In the genomic region with DNA sequence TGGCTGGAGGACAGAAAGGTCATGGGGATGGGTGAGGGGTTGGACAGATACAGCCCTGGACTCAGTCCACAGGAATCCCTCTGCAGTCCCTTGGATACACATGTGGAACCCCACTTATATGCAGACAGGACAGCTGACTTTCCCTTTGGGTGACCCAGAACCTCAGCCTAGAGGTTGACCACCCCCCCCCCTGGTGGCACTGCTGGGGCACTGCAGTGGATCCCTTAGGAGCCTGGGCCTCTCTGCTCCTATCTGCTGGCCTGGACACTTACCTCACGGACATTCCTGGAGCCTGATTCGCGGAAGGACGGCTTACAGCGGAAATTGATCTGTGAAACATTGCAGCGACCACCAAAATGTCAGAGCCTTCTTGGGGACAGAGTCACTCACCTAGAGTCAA, we compare ENCODE assay signal across 15 mouse cellular contexts. TPM values are rescaled to one million over a fixed set of nuclear protein-coding genes. Genes with fewer than 3 reads are reported as not detected.
DNase-seq lines count a peak whose midpoint lies in the region; ATAC-seq and TF ChIP-seq lines count a peak whose summit lies in the region.
"Had no signal": no experiment of that assay in that cellular context is flagged by ENCODE, and none has a peak within 500 bp of the region (broad histone marks: within the 10 kb centered on the region; RNA-seq: fewer than 3 reads in every experiment).

No protein-coding gene starts in this region.

- no peak overlapping the region for H3K27ac ChIP-seq in heart, embryonic 13.5 days (replicated peaks)
- H3K27ac ChIP-seq in midbrain, postnatal 0 days (ENCODE audit: low read depth, low read length): no peak overlapping the region
- H3K27ac ChIP-seq in midbrain, embryonic 10.5 days (replicated peaks): no peak overlapping the region; the same call in 1 of the 2 replicates
- H3K27ac ChIP-seq: hindbrain, embryonic 10.5 days; limb, embryonic 10.5 days had no signal

- no peaks in the 10 kb centered on the region for H3K27me3 ChIP-seq in heart, embryonic 13.5 days (replicated peaks)
- no peaks in the 10 kb centered on the region for H3K27me3 ChIP-seq in midbrain, postnatal 0 days (ENCODE audit: insufficient read depth, low read length)
- no peaks in the 10 kb centered on the region for H3K27me3 ChIP-seq in midbrain, embryonic 10.5 days (ENCODE audit: low read depth, poor library complexity, severe bottlenecking)

- peaks cover 73% of the 10 kb centered on the region for H3K36me3 ChIP-seq in heart, embryonic 13.5 days
- H3K36me3 ChIP-seq in midbrain, postnatal 0 days (ENCODE audit: insufficient read depth, low read length): peaks cover 35% of the 10 kb centered on the region
- peaks cover 47% of the 10 kb centered on the region for H3K36me3 ChIP-seq in midbrain, embryonic 10.5 days

- no peaks in the 10 kb centered on the region for H3K9me3 ChIP-seq in heart, embryonic 13.5 days
- no peaks in the 10 kb centered on the region for H3K9me3 ChIP-seq in midbrain, postnatal 0 days (ENCODE audit: low read length)
- no peaks in the 10 kb centered on the region for H3K9me3 ChIP-seq in midbrain, embryonic 10.5 days (replicated peaks)
- H3K9me3 ChIP-seq: hindbrain, embryonic 10.5 days; limb, embryonic 10.5 days had no signal

- peaks cover 48% of the 10 kb centered on the region for H3K4me1 ChIP-seq in heart, embryonic 13.5 days
- H3K4me1 ChIP-seq in midbrain, postnatal 0 days (ENCODE audit: insufficient read depth, low read length): 0 out of 2 replicates have a peak, but pooled peaks cover 3% of the 10 kb centered on the region
- H3K4me1 ChIP-seq in midbrain, embryonic 10.5 days: peaks cover 45% of the 10 kb centered on the region

- no peak overlapping the region for H3K4me2 ChIP-seq in heart, embryonic 13.5 days
- H3K4me2 ChIP-seq in midbrain, postnatal 0 days (ENCODE audit: low read depth, low read length, poor library complexity, severe bottlenecking): no peak overlapping the region

- ATAC-seq in heart, embryonic 13.5 days (ENCODE audit: extremely low read depth, insufficient number of reproducible peaks, low FRiP score, low TSS enrichment): no peak
- ATAC-seq in midbrain, postnatal 0 days (ENCODE audit: low FRiP score): no peak
- no peak for ATAC-seq in monocyte, adult 5-6 weeks (replicated peaks; ENCODE audit: insufficient number of reproducible peaks, low FRiP score, low TSS enrichment, poor library complexity, severe bottlenecking)

- H3K4me3 ChIP-seq in heart, embryonic 13.5 days: no peak overlapping the region
- no peak overlapping the region for H3K4me3 ChIP-seq in midbrain, postnatal 0 days (ENCODE audit: low read depth, low read length)
- H3K4me3 ChIP-seq in midbrain, embryonic 10.5 days: no peak overlapping the region
- H3K4me3 ChIP-seq: hindbrain, embryonic 10.5 days; limb, embryonic 10.5 days; myocyte had no signal

- peak; percentile 33 for TF ChIP-seq CTCF in midbrain, postnatal 0 days (IDR thresholded peaks at IDR 0.05)

- H3K9ac ChIP-seq in heart, embryonic 13.5 days: 0 out of 2 replicates have a peak overlapping the region, but pooled peaks have one; percentile 54
- no peak overlapping the region for H3K9ac ChIP-seq in midbrain, postnatal 0 days (replicated peaks; ENCODE audit: low read length, poor library complexity, severe bottlenecking)

- no peak for DNase-seq in heart, adult 9 months (ENCODE audit: low spot score in 2 of 2)
- no peak for DNase-seq in midbrain, postnatal 0 days (ENCODE audit: low spot score)
- no peak for DNase-seq in midbrain, embryonic 10.5 days (ENCODE audit: low spot score)
- peak; percentile 34 for DNase-seq in ZHBTc4 (ENCODE audit: low read depth, low spot score)
- peak; percentile 44 for DNase-seq in retina, embryonic 14.5 days (ENCODE audit: low spot score)
- DNase-seq in spleen, adult 18-20 months: no peak
- DNase-seq: adrenal gland, postnatal 10 days; lung, postnatal 36 days; right cerebral cortex, adult 18-20 months; thymus, adult 18-20 months had no signal

- 39% methylated on average over 6 of the region's 6 CpGs for WGBS in heart, embryonic 13.5 days
- WGBS in midbrain, postnatal 0 days: 85% methylated on average over 6 of the region's 6 CpGs
- WGBS in midbrain, embryonic 10.5 days: 78% methylated on average over 6 of the region's 6 CpGs

RNA-seq across cellular contexts. Expression of a gene that starts 3.1 kb away (rescaled TPM):
- polyA plus RNA-seq in heart, embryonic 13.5 days (2015; fragmentation: Nextera tagmentation; extraction: Ambion mirVana): 1.6 and 2.2 TPM in 2 replicates
- total RNA-seq in midbrain, postnatal 0 days (2014; rRNA removed): 0.11 TPM in 1 of 2 replicates, not detected in the other
- 0.14 TPM in 1 of 2 replicates, not detected in the other for polyA plus RNA-seq in midbrain, postnatal 0 days (2015; fragmentation: Nextera tagmentation; extraction: Ambion mirVana)
- polyA plus RNA-seq in midbrain, embryonic 10.5 days (2016; fragmentation: Nextera tagmentation; extraction: Ambion mirVana): 0.12 and 0.19 TPM in 2 replicates
- 0.29 to 0.97 TPM (median 0.32 TPM) in 3 replicates for total RNA-seq in monocyte, adult 5-6 weeks (2017)
- total RNA-seq: adrenal gland, postnatal 10 days had no signal

RNA-seq across cellular contexts. Expression of a gene that starts 10.3 kb away (rescaled TPM):
- 603 and 654 TPM in 2 replicates for polyA plus RNA-seq in heart, embryonic 13.5 days (2015; fragmentation: Nextera tagmentation; extraction: Ambion mirVana)
- 39.0 and 40.8 TPM in 2 replicates for total RNA-seq in midbrain, postnatal 0 days (2014; rRNA removed)
- polyA plus RNA-seq in midbrain, postnatal 0 days (2015; fragmentation: Nextera tagmentation; extraction: Ambion mirVana): 71.0 and 71.4 TPM in 2 replicates
- polyA plus RNA-seq in midbrain, embryonic 10.5 days (2016; fragmentation: Nextera tagmentation; extraction: Ambion mirVana): 1,290 and 1,659 TPM in 2 replicates
- total RNA-seq in monocyte, adult 5-6 weeks (2017): 10.2 TPM in 1 of 3 replicates, not detected in the others

RNA-seq across cellular contexts. Expression of a gene that starts 15.3 kb away (rescaled TPM):
- not detected in 2 replicates for polyA plus RNA-seq in heart, embryonic 13.5 days (2015; fragmentation: Nextera tagmentation; extraction: Ambion mirVana)
- 1.8 and 4.0 TPM in 2 replicates for total RNA-seq in midbrain, postnatal 0 days (2014; rRNA removed)
- 0.25 and 0.34 TPM in 2 replicates for polyA plus RNA-seq in midbrain, postnatal 0 days (2015; fragmentation: Nextera tagmentation; extraction: Ambion mirVana)
- polyA plus RNA-seq in midbrain, embryonic 10.5 days (2016; fragmentation: Nextera tagmentation; extraction: Ambion mirVana): 0.81 and 1.0 TPM in 2 replicates
- 0.29 TPM in 1 of 3 replicates, not detected in the others for total RNA-seq in monocyte, adult 5-6 weeks (2017)

RNA-seq across cellular contexts. Expression of a gene that starts 33.3 kb away (rescaled TPM):
- 37.9 and 43.4 TPM in 2 replicates for polyA plus RNA-seq in heart, embryonic 13.5 days (2015; fragmentation: Nextera tagmentation; extraction: Ambion mirVana)
- total RNA-seq in midbrain, postnatal 0 days (2014; rRNA removed): 99.8 and 144 TPM in 2 replicates
- 35.1 and 36.6 TPM in 2 replicates for polyA plus RNA-seq in midbrain, postnatal 0 days (2015; fragmentation: Nextera tagmentation; extraction: Ambion mirVana)
- polyA plus RNA-seq in midbrain, embryonic 10.5 days (2016; fragmentation: Nextera tagmentation; extraction: Ambion mirVana): 28.3 and 35.0 TPM in 2 replicates
- 83.0 to 148 TPM (median 110 TPM) in 3 replicates for total RNA-seq in monocyte, adult 5-6 weeks (2017)

Comparison
In these comparisons a context has a peak if more than half of its experiments do, and no peak if none do; other contexts are left out.
1. DNase-seq: peak in ZHBTc4 (single experiment) and retina, embryonic 14.5 days (single experiment); none in heart, adult 9 months (0 of 2), midbrain, postnatal 0 days (single experiment), midbrain, embryonic 10.5 days (single experiment) and spleen, adult 18-20 months (0 of 2).